Mouse (Mus musculus): ENCODE measurements at regions not wholly inside any gene's neighbourhood (a gene's known extent, or its start where the extent isn't known, plus 50 kb on each side); places are given as distances from the start of the nearest gene placed in this dataset.
A peak's percentile ranks its signal among the peaks of the same experiment; 100 is the strongest.

GRCm38 (mm10) chr3:130796531-130796930, 66.3 kb upstream of the Rpl34 start:
- H3K36me3 ChIP-seq (ENCODE audit: control insufficient read depth, insufficient read depth) = no peaks in the 10 kb centered on the region
- peak; percentile 67 for ATAC-seq (ENCODE audit: low read depth)
- H3K4me2 ChIP-seq (ENCODE audit: low read depth, low read length) = no peak overlapping the region
- no peak overlapping the region for H3K9ac ChIP-seq (ENCODE audit: low read depth, low read length)
- H3K9me3 ChIP-seq (replicated peaks; ENCODE audit: control insufficient read depth, low read length) = no peaks in the 10 kb centered on the region
- H3K4me3 ChIP-seq (ENCODE audit: low read depth, low read length) = no peak overlapping the region
- no peaks in the 10 kb centered on the region for H3K4me1 ChIP-seq (ENCODE audit: control insufficient read depth, low read depth, low read length)
- H3K27me3 ChIP-seq (ENCODE audit: control insufficient read depth, insufficient read depth, low read depth, low read length) = no peaks in the 10 kb centered on the region
- 35% methylated on average over 8 of the region's 8 CpGs for WGBS (ENCODE audit: insufficient replicate concordance)
- H3K27ac ChIP-seq (ENCODE audit: low read length) = no peak overlapping the region

GRCm38 (mm10) chr3:130795396-130795795, 65.2 kb upstream of the Rpl34 start:
- Histone ChIP-seq H3K36me3 (ENCODE audit: control insufficient read depth, insufficient read depth) (no peaks in the 10 kb centered on the region), H3K27ac (ENCODE audit: low read length) (no peak overlapping the region), H3K4me3 (ENCODE audit: low read depth, low read length) (no peak overlapping the region), H3K27me3 (ENCODE audit: control insufficient read depth, insufficient read depth, low read depth, low read length) (no peaks in the 10 kb centered on the region), H3K9me3 (replicated peaks; ENCODE audit: control insufficient read depth, low read length) (no peaks in the 10 kb centered on the region), H3K4me1 (ENCODE audit: control insufficient read depth, low read depth, low read length) (no peaks in the 10 kb centered on the region), H3K4me2 (ENCODE audit: low read depth, low read length) (no peak overlapping the region), H3K9ac (ENCODE audit: low read depth, low read length) (no peak overlapping the region)
- 55% methylated on average over 4 of the region's 4 CpGs for WGBS (ENCODE audit: insufficient replicate concordance)
- no peak for ATAC-seq (ENCODE audit: low read depth)

GRCm38 (mm10) chr3:130794142-130794925, 64.1 kb upstream of the Rpl34 start:
- Histone ChIP-seq H3K4me1 (ENCODE audit: control insufficient read depth, low read depth, low read length) (no peaks in the 10 kb centered on the region), H3K27ac (ENCODE audit: low read length) (no peak overlapping the region), H3K9me3 (replicated peaks; ENCODE audit: control insufficient read depth, low read length) (no peaks in the 10 kb centered on the region), H3K4me3 (ENCODE audit: low read depth, low read length) (no peak overlapping the region), H3K27me3 (ENCODE audit: control insufficient read depth, insufficient read depth, low read depth, low read length) (no peaks in the 10 kb centered on the region), H3K9ac (ENCODE audit: low read depth, low read length) (no peak overlapping the region), H3K36me3 (ENCODE audit: control insufficient read depth, insufficient read depth) (no peaks in the 10 kb centered on the region), H3K4me2 (ENCODE audit: low read depth, low read length) (no peak overlapping the region)
- no peak for ATAC-seq (ENCODE audit: low read depth)
- 30% methylated on average over 13 of the region's 13 CpGs for WGBS (ENCODE audit: insufficient replicate concordance)

GRCm38 (mm10) chr3:130780706-130781240, 50.6 kb upstream of the Rpl34 start:
- 54% methylated on average over 11 of the region's 11 CpGs for WGBS (ENCODE audit: insufficient replicate concordance)
- Histone ChIP-seq H3K27me3 (ENCODE audit: control insufficient read depth, insufficient read depth, low read depth, low read length) (no peaks in the 10 kb centered on the region), H3K9me3 (replicated peaks; ENCODE audit: control insufficient read depth, low read length) (no peaks in the 10 kb centered on the region), H3K9ac (ENCODE audit: low read depth, low read length) (no peak overlapping the region), H3K27ac (ENCODE audit: low read length) (no peak overlapping the region), H3K4me3 (ENCODE audit: low read depth, low read length) (no peak overlapping the region), H3K4me1 (ENCODE audit: control insufficient read depth, low read depth, low read length) (no peaks in the 10 kb centered on the region), H3K4me2 (ENCODE audit: low read depth, low read length) (no peak overlapping the region), H3K36me3 (ENCODE audit: control insufficient read depth, insufficient read depth) (no peaks in the 10 kb centered on the region)
- ATAC-seq (ENCODE audit: low read depth) = no peak

Data from liver, embryonic 16.5 days (tissue).